In genomic region chrX:162760115-162760942, GRCm38 (mm10) we compare ENCODE assay signal across 7 mouse cellular contexts. TPM values are rescaled to one million over a fixed set of nuclear protein-coding genes. Genes with fewer than 3 reads are reported as not detected.
A peak's percentile ranks its signal among the peaks of the same experiment; 100 is the strongest.
DNase-seq lines count a peak whose midpoint lies in the region; ATAC-seq lines count a peak whose summit lies in the region.

Rbbp7 (plus strand) TSS chrX:162760402.

- H3K27ac ChIP-seq in limb, embryonic 10.5 days, result peak within 1 kb of the TSS; percentile 92
- H3K27ac ChIP-seq in midbrain, embryonic 13.5 days, result peak within 1 kb of the TSS; percentile 93

- peak within 1 kb of the TSS; percentile 75 for H3K4me3 ChIP-seq in limb, embryonic 10.5 days
- H3K4me3 ChIP-seq in midbrain, embryonic 13.5 days (replicated peaks), result peak within 1 kb of the TSS; percentile 58

- H3K36me3 ChIP-seq in limb, embryonic 10.5 days, result peaks cover 22% of the 10 kb centered on the region
- no peaks in the 10 kb centered on the region for H3K36me3 ChIP-seq in midbrain, embryonic 13.5 days

- WGBS in limb, embryonic 10.5 days, result 8% methylated on average over 66 of the region's 100 CpGs
- WGBS in midbrain, embryonic 13.5 days, result 17% methylated on average over 57 of the region's 100 CpGs

- H3K27me3 ChIP-seq in limb, embryonic 10.5 days (ENCODE audit: low read depth, poor library complexity, severe bottlenecking), result peaks cover 43% of the 10 kb centered on the region
- H3K27me3 ChIP-seq in midbrain, embryonic 13.5 days, result no peaks in the 10 kb centered on the region

- DNase-seq in adrenal gland, adult 8-10 months, result peak; percentile 89
- DNase-seq in embryo, embryonic 9.5 days (ENCODE audit: extremely low spot score), result peak; percentile 92
- DNase-seq in gonadal fat pad, adult 2 months (ENCODE audit: low read depth), result no peak
- peak; percentile 92 for DNase-seq in kidney, adult 11 months
- peak; percentile 89 for DNase-seq in limb, embryonic 10.5 days (ENCODE audit: low spot score)
- DNase-seq in spleen, adult 12 weeks (ENCODE audit: low spot score), result peak; percentile 81

- H3K4me1 ChIP-seq in limb, embryonic 10.5 days, result no peaks in the 10 kb centered on the region; the same call in none of the 2 replicates
- H3K4me1 ChIP-seq in midbrain, embryonic 13.5 days (replicated peaks), result peaks cover 12% of the 10 kb centered on the region

- H3K9ac ChIP-seq in midbrain, embryonic 13.5 days (replicated peaks), result peak within 1 kb of the TSS; percentile 72

- no peaks in the 10 kb centered on the region for H3K9me3 ChIP-seq in limb, embryonic 10.5 days (replicated peaks)
- H3K9me3 ChIP-seq in midbrain, embryonic 13.5 days, result no peaks in the 10 kb centered on the region

- peak within 1 kb of the TSS; percentile 58 for H3K4me2 ChIP-seq in midbrain, embryonic 13.5 days (replicated peaks)

- ATAC-seq in midbrain, embryonic 13.5 days, result peak; percentile 98

RNA-seq across cellular contexts. Expression of gene Rbbp7, which starts in this region (rescaled TPM):
- total RNA-seq in adrenal gland, adult 8-10 months (2022), result 100 to 1,000 TPM; 171 to 259 (median 210) TPM
- polyA plus RNA-seq in gonadal fat pad, adult 2 months (2012; rRNA removed), result 227 and 277 TPM in 2 replicates
- polyA plus RNA-seq in limb, embryonic 10.5 days (2016; fragmentation: Nextera tagmentation; extraction: Ambion mirVana), result 417 and 443 TPM in 2 replicates
- polyA plus RNA-seq in midbrain, embryonic 13.5 days (2015; fragmentation: Nextera tagmentation; extraction: Ambion mirVana), result 210 and 217 TPM in 2 replicates
